Mouse (Mus musculus) liver, embryonic 14.5 days (tissue): ENCODE measurements around the gene Kbtbd13. TPM values are rescaled to one million over a fixed set of nuclear protein-coding genes. Genes with fewer than 3 reads are reported as not detected.

Experiments
- ATAC-seq: fragments of 200-750 bp; cut with Nextera tagmentation; 2 replicates; pipeline ENCODE4 v1.8.0; 2017; ENCODE audit warnings: moderate number of reproducible peaks, mild to moderate bottlenecking, moderate library complexity; ENCODE audit not compliant: insufficient read depth
- DNase-seq, 3 experiments: peaks; one replicate each; pipeline ENCODE4 v3.0.0-alpha.2; 2012 to 2013; ENCODE audit warnings: low read depth in 3 of 3, low spot score in 3 of 3
- H3K27ac ChIP-seq: fragments of 300-500 bp; sonication (generic); 2 replicates; pipeline ENCODE4 v1.5.1; 2014; ENCODE audit warnings: moderate library complexity, mild to moderate bottlenecking, control low read depth, inconsistent platforms
- H3K27me3 ChIP-seq: fragments of 300-500 bp; sonication (generic); 2 replicates; pipeline ENCODE4 v1.6.1; 2014; ENCODE audit warnings: mild to moderate bottlenecking, low read length, moderate library complexity; ENCODE audit not compliant: control insufficient read depth, insufficient read depth
- H3K36me3 ChIP-seq: fragments of 300-500 bp; sonication (generic); replicated peaks from 2 replicates; pipeline ENCODE4 v1.6.1; 2014; ENCODE audit warnings: low read depth; ENCODE audit not compliant: control insufficient read depth, insufficient read depth
- H3K4me1 ChIP-seq, 2 experiments: fragments of 200-500 bp in 1 of 2; fragments of 300-500 bp in 1 of 2; sonication (generic) in 1 of 2; replicated peaks; 2 replicates each; pipeline ENCODE4 v1.6.1; 2012 to 2014; ENCODE audit warnings: antibody characterized with exemption in 1 of 2, inconsistent platforms in 1 of 2, low read length in 1 of 2; ENCODE audit not compliant: control insufficient read depth in 2 of 2, insufficient read depth in 2 of 2
- H3K4me2 ChIP-seq: fragments of 300-500 bp; sonication (generic); 2 replicates; pipeline ENCODE4 v1.6.1; 2014; ENCODE audit warnings: low read depth, mild to moderate bottlenecking, control low read depth, moderate library complexity
- H3K4me3 ChIP-seq, 2 experiments: fragments of 200-500 bp in 1 of 2; fragments of 300-500 bp in 1 of 2; sonication (generic) in 1 of 2; 2 replicates each; pipeline ENCODE4 v1.5.1; 2012 to 2014; ENCODE audit warnings: low read depth in 2 of 2, low read length in 2 of 2, mild to moderate bottlenecking in 2 of 2, control low read depth in 1 of 2, inconsistent platforms in 1 of 2, moderate library complexity in 1 of 2; ENCODE audit not compliant: insufficient read depth in 1 of 2
- H3K9ac ChIP-seq: fragments of 300-500 bp; sonication (generic); replicated peaks from 2 replicates; pipeline ENCODE4 v1.6.1; 2014; ENCODE audit warnings: mild to moderate bottlenecking, control low read depth, moderate library complexity
- H3K9me3 ChIP-seq: fragments of 300-500 bp; sonication (generic); 2 replicates; pipeline ENCODE4 v1.6.1; 2016; ENCODE audit warnings: low read length, mixed read lengths; ENCODE audit not compliant: control insufficient read depth
- CTCF ChIP-seq: IDR thresholded peaks from 2 replicates; pipeline ENCODE4 v1.5.1; 2016; ENCODE audit warnings: antibody characterized with exemption, low read depth, control low read depth
- EP300 ChIP-seq: IDR thresholded peaks from 2 replicates; pipeline ENCODE4 v1.6.1; 2016; ENCODE audit warnings: antibody characterized with exemption, low read depth
- WGBS: fragments of 180-500 bp; shearing (Covaris S2); extraction: QIAGEN DNeasy Blood & Tissue Kit; methylation state at CpG from one replicate; pipeline ENCODE4 v1.1.7; 2014; ENCODE audit not compliant: insufficient replicate concordance; 5-methylcytosine and 5-hydroxymethylcytosine counted together
- polyA plus RNA-seq, 2 experiments: library from polyadenylated mRNA; depleted of rRNA in 1 of 2; stranded (reverse) in 1 of 2; unstranded in 1 of 2; fragments of >200 nt; fragmentation: Nextera tagmentation in 1 of 2; extraction: Ambion mirVana in 1 of 2; gene quantifications; 2 replicates each; pipeline versions ENCODE4 v1.2.1 to v1.2.3; 2012 to 2014

The Kbtbd13 gene
- polyA plus RNA-seq (2012; rRNA removed) (0.04 and 0.05 TPM in 2 replicates), polyA plus RNA-seq (2014; fragmentation: Nextera tagmentation; extraction: Ambion mirVana) (0.08 and 0.10 TPM in 2 replicates)

DNA sequence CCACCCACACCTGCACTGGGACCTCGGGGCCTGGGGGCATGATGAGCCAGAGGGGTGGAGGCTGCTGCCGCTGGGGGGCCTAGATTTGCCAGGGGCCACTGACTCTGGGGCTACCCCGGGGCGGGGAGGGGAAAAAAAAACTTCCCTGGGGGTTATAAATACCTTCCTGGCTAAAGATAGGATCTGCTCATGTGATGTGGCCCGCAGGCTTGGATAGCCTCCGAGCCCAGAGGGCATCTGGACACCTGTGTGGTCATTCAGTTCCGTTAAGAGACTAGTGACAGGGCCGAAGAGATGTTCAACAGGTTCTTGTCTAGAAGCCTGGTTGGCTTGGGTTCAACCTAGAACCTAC is at the start of gene Kbtbd13:
Kbtbd13 (minus strand) TSS at position 40 of the 352 bp plus-strand sequence.
- Histone ChIP-seq H3K27ac (no peak within 1 kb of the TSS), H3K9ac (no peak within 1 kb of the TSS), H3K4me1 (no peaks in the 10 kb centered on the region), H3K4me3 (peak within 1 kb of the TSS in 1 of 2 experiments; percentile 39; a peak in 2 of 4 replicates), H3K27me3 (peaks cover 28% of the 10 kb centered on the region), H3K9me3 (no peaks in the 10 kb centered on the region), H3K4me2 (peak within 1 kb of the TSS; percentile 40; the same call in 1 of the 2 replicates), H3K36me3 (no peaks in the 10 kb centered on the region)
- 23% methylated on average over 8 of the region's 8 CpGs for WGBS
- TF ChIP-seq CTCF (no peak), EP300 (no peak)
- DNase-seq, result no peak
- ATAC-seq, result no peak

DNA sequence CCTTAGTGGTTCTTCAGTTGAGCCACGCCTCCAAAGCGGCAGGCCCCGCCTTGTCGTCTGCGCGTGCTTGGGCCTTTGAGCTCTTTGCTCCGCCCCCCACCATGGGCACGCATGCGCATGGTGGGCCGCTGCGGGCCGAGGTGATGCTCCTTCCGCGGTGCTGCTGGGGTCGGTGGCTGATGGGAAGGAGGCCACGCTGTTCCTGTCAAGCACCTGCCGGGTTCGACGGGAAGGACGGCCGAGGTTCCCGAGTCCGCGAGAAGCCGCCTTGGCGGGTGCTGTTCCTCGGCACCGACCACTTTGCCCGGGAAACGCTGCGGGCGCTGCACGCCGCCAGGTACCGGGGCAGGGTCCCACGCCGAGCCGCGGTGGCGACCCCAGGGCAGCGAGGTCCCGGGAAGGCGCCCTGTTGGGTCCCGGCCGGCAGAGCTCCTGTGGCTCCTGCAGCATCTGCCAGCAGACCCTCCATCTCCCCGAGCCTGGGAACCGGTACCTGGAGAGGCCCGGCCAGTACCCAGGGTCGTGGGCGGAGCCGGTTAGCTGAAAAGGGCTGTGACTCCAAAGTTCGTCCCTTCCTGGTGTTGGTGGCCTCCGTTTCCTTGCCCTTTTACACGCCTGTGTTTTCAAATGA is 44.3 kb upstream of the Kbtbd13 start, which contains the start of gene Mtfmt:
Mtfmt (plus strand) TSS at position 112 of the 631 bp plus-strand sequence.
- no peaks in the 10 kb centered on the region for H3K27me3 ChIP-seq
- no peak for TF ChIP-seq CTCF
- no peak for TF ChIP-seq EP300
- H3K27ac ChIP-seq, result no peak within 1 kb of the TSS
- H3K36me3 ChIP-seq, result no peaks in the 10 kb centered on the region
- DNase-seq (peak; percentile 85 to 92 (median 85)), ATAC-seq (peak; percentile 93)
- peak within 1 kb of the TSS; percentile 73 to 80 for H3K4me3 ChIP-seq
- H3K4me2 ChIP-seq, result peak within 1 kb of the TSS; percentile 75
- H3K9me3 ChIP-seq, result no peaks in the 10 kb centered on the region
- H3K9ac ChIP-seq, result peak within 1 kb of the TSS; percentile 76
- under 1% methylated on average over 54 of the region's 54 CpGs for WGBS
- H3K4me1 ChIP-seq, result peaks cover 4% of the 10 kb centered on the region in 2 experiments; a peak in 1 of 4 replicates

DNA sequence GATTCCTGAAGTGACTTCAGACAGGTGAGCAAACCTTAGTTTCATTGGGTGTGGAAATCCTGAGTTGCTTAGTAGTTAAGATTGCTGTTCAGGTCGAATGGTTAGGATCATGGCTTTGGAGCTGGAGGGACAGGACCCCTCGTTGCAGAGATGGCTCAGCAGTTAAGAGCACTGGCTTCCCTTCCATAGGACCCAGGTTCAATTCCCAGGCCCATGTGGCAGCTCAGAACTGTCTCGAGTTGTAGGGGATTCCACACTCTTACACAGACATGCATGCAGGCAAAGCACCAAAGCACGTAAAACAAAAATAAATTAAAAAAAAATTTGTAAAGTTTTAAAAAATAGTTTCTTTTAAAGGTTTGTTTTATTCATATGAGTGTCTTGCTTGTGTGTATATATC is 43.8 kb upstream of the Kbtbd13 start:
- no peak overlapping the region for H3K9ac ChIP-seq
- no peak for DNase-seq
- peaks cover 4% of the 10 kb centered on the region in 2 experiments; a peak in 1 of 4 replicates for H3K4me1 ChIP-seq
- ATAC-seq, result no peak
- TF ChIP-seq CTCF (no peak), EP300 (no peak)
- WGBS, result 62% methylated on average over 4 of the region's 4 CpGs
- H3K9me3 ChIP-seq, result no peaks in the 10 kb centered on the region
- no peaks in the 10 kb centered on the region for H3K27me3 ChIP-seq
- H3K36me3 ChIP-seq, result no peaks in the 10 kb centered on the region
- H3K27ac ChIP-seq, result no peak overlapping the region
- H3K4me3 ChIP-seq, result no peak overlapping the region
- no peak overlapping the region; the same call in 1 of the 2 replicates for H3K4me2 ChIP-seq

DNA sequence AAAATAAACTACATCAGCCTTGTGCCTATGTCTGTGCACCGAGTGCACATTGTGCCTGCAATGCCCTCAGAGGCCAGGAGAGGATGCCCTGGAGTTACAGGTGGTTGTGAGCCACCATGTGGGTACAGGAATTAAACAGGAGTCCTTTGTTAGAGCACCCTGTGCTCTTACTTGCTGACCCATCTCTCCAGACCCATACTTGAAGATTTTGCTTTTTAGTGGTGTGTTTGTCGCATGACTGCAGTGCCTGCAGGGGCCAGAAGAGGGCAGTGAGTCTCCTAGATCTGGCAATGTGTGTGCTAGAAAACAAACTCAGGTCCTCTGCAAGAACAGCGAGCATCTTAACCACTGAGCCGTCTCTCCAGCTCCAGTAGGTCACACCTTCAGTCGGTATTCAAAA is 42.7 kb upstream of the Kbtbd13 start:
- Histone ChIP-seq H3K36me3 (no peaks in the 10 kb centered on the region), H3K27ac (no peak overlapping the region), H3K4me3 (no peak overlapping the region), H3K4me1 (peaks cover 4% of the 10 kb centered on the region in 2 experiments; a peak in 1 of 4 replicates), H3K27me3 (no peaks in the 10 kb centered on the region), H3K9ac (no peak overlapping the region), H3K9me3 (no peaks in the 10 kb centered on the region), H3K4me2 (no peak overlapping the region)
- no peak for ATAC-seq
- 41% methylated on average over 5 of the region's 5 CpGs for WGBS
- DNase-seq, result peak; percentile 36 to 46 (median 45)
- peak; percentile 88 for TF ChIP-seq CTCF
- no peak for TF ChIP-seq EP300

DNA sequence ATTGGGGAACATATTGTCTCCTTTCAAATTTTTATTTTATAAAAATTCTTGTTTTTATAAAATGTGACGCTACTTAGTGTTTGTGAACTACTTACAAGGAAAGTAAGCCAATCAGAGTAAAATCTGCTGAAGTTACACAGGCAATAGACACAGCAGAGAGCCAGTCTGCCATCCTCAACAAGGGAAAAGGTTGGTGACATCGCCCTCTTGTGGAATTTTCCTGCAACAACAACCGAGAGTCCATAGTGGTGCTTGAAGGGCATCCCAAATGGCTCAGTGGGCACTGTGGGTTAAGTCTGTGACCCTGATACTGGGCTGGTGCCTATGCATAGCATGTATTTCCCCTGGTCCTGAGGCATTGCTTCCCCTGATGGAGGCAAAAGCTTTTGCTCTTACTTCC is 40.8 kb upstream of the Kbtbd13 start:
- Histone ChIP-seq H3K27me3 (no peaks in the 10 kb centered on the region), H3K9me3 (no peaks in the 10 kb centered on the region), H3K36me3 (no peaks in the 10 kb centered on the region), H3K27ac (no peak overlapping the region), H3K9ac (no peak overlapping the region), H3K4me3 (no peak overlapping the region), H3K4me2 (no peak overlapping the region), H3K4me1 (peaks cover 4% of the 10 kb centered on the region in 2 experiments; a peak in 1 of 4 replicates)
- peak; percentile 52 to 63 (median 57) for DNase-seq
- ATAC-seq, result no peak
- no peak for TF ChIP-seq EP300
- TF ChIP-seq CTCF, result peak; percentile 92
- WGBS, result 1% methylated on average over 3 of the region's 3 CpGs
